Mouse (Mus musculus) cerebellum, adult 11 months (tissue): Measurements from ENCODE around the gene Gm48551.

ENCODE experiments used
- DNase-seq: peaks from one replicate; pipeline ENCODE4 v3.0.0; 2022

The Gm48551 gene

DNA sequence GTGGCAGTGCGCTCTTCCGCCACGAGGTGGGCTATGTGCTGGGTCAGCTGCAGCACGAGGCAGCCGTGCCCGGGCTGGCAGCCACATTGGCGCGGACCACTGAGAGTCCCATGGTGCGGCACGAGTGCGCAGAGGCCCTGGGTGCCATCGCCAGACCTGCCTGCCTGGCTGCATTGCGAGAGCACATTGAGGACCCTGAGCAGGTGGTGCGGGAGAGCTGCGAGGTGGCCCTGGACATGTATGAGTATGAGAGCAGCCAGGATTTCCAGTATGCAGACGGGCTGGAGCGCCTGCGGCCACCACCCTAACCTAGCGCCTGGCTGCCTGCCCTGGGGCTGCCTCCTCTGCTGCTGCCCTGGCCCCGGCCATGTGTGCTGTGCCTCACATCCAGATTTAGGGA, 3.5 kb downstream of the Gm48551 start:
- DNase-seq = no peak

- DNase-seq = no peak
These were observed 4.3 kb downstream of the Gm48551 start, which contains the start of gene Gm48552 for GRCm38 (mm10) chr10:81388505-81389055. Gene Gm48552, plus strand, starts transcription at chr10:81389005.

DNA sequence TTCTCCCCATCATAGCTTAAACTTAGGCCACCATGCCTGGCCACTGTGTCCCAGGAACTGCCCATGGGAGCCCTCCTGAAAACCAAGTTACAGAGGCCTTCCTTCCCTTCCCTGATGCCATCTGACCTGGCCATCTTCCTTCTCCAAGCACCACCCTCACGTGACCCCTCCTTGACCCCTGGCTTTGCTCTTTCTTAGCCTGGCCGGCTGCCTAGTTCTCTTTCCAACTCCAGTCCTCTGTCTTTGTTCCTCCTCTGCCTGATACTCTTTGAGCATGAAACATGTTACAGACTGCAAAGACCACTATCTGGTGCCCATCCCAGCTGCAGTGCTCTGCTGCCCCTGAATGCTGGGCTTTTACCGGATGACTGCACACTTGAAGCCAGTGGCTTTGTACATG, 5.1 kb downstream of the Gm48551 start:
- DNase-seq = no peak

- DNase-seq = peak; percentile 74
These were observed 5.8 kb downstream of the Gm48551 start for GRCm38 (mm10) chr10:81389801-81390677.

- DNase-seq = no peak
These were observed 6.4 kb downstream of the Gm48551 start for GRCm38 (mm10) chr10:81390678-81390965.

DNA sequence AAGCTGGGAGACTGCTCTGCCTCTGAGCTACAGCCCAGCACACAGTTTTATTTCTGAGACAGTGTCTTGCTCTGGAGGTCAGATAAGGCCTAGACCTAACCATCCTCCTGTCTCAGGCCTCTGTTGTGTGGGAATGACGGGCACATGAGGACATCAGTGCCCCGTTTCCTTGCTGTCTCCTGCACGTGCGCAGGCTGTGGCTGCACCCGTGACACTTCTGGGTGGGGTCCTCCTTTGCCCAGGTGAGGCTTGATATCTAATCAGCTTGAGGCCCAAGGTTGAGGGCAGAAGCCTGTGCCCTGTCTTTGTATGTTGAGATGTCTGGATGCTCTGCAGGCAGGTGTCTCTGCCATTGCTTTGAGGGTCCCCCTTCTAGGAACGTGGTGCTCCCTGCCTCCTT, 8.0 kb downstream of the Gm48551 start:
- DNase-seq = no peak

DNA sequence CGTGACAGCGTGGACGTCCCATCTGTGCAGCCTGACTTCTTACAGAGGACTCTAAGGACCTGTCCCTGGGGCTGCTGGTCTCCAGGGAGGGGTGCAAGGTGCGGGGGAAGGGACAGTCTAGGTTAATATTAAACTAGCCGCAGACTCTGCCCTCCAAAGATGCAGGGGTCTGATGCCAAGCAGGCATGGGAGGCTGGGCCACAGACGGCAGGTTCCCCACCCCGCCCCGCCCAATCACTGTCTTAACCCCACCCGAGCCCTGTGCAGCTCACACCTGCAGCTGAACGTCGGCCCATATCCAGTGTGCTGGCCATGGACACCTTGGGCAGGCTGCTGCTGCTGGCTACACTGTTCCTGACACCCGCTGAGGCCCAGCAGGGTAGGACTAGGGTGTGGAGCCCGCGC, 8.5 kb downstream of the Gm48551 start, which contains the start of gene Smim24:
TSS of gene Smim24 (plus strand) at position 271 of the 405 bp plus-strand sequence.
- no peak for DNase-seq

GRCm38 (mm10) chr10:81393456-81394063, 9.3 kb downstream of the Gm48551 start:
- DNase-seq = no peak

- peak; percentile 73 for DNase-seq
These were observed 10.9 kb downstream of the Gm48551 start for GRCm38 (mm10) chr10:81395127-81395526.

DNA sequence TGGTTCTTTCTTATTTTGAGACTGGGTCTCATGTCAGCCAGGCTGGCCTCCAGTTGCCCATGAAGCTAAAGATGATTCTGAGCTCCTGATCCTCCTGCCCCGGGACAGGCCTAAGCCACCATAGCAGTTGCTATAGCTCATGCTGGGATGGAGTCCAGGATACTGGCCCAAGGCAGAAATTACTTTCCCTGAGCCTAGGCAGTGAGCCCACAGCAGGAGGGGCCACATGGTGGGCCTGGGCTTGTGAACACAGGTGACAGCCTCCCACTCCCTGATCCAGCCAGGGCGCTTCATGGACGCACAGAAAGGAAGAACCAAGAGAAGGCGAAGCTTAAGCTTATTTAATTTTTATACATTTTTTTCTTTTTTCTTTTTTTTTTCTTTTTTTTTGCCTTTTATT, 11.6 kb downstream of the Gm48551 start:
- DNase-seq = no peak

- no peak for DNase-seq
These were observed 12.5 kb downstream of the Gm48551 start for GRCm38 (mm10) chr10:81396749-81397148.

DNA sequence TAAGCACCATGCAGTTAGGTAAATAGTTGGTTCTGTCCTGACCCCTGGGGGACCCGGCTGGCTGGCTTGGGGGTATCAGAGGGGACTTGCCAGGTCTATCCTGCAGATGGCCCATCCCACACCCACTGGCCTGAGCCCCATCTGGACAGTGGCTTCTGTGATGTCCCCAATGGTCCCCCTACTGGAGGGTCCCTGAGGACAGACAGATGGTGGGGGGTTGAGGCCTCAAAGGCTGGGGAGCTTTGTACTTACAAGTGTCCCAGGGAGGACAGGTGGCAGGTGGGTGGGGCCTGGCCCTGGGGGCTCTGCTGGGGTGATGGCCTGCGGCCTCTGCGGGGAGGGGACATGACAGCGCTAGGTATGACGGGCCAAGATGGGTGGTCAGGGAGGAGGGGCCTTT, 15.0 kb downstream of the Gm48551 start:
- no peak for DNase-seq

DNA sequence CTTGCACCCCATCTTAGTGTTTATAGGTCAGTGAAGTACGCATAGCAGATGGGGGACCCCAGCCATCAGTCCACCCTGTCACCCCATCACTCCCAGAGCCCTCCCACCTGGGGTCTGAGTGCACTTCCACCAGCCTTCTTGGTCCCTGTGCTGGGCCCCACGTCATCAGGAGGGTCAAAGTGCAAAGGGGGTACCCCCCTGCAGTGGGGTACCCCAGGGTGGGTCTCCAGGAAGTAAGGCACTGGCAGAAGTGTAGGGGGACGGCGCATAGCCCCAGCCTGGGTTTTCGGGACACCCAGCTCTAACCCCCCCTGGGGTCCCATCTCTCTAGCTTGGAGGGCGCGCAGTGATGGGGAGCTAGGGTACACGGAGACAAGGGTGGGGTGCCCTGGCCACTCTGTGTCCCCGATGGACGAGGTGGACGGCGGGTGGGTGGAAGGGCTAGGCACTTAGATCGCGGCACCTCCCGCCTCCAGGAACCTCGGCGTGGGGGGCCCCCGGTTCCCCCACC, 15.6 kb downstream of the Gm48551 start:
- no peak for DNase-seq

GRCm38 (mm10) chr10:81400371-81401204, 16.3 kb downstream of the Gm48551 start:
- peak; percentile 88 for DNase-seq

DNA sequence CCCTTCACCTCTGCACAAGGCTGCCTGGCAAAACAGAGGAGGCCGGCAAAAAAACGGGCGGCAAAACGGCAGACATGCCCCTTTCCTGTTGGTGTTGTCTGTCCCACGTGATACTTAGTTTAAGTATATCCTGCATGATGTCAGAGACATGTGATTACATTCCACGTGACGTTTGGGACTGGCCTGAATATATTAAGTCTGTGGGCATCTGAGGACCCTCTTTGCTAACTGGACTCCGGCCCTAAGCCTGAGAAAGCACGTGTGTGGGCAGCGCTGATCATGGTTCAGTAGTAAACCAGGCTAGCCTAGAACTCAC, 16.9 kb downstream of the Gm48551 start:
- no peak for DNase-seq

DNA sequence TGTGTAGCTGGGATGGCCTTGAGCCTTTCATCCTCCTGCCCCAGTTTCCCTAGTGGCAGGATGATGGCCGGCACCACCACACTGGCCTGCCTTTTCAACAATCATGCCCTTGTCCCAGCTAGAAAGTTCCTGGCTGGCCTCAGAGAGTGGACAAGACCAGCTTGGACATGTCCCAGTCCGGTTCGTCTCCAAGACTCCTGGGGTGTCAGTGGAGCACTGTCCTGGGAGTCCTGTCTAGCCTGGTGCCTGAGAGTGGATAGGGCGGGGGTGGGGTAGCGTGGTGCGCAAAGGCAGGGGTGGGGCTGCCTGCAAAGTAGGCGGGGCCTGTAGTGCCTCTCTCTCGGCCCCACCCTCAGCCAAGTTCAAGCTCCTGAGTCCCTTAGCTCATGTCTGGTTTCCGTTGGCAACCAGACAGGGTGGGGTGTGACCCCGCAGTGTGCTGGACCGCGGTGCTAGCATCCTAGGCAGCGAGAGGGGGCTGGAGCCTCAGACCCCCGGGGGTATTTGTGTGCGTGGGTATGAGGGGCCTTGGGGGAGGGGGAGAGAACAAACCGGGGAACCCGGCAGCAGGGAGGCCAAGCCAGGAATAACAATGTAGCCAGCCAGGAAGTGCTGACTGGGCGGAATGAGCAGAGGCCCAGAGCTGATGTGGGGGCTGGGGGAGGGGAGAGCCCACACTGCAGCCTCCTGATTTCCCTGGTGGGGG, 17.4 kb downstream of the Gm48551 start:
- DNase-seq = peak; percentile 61

DNA sequence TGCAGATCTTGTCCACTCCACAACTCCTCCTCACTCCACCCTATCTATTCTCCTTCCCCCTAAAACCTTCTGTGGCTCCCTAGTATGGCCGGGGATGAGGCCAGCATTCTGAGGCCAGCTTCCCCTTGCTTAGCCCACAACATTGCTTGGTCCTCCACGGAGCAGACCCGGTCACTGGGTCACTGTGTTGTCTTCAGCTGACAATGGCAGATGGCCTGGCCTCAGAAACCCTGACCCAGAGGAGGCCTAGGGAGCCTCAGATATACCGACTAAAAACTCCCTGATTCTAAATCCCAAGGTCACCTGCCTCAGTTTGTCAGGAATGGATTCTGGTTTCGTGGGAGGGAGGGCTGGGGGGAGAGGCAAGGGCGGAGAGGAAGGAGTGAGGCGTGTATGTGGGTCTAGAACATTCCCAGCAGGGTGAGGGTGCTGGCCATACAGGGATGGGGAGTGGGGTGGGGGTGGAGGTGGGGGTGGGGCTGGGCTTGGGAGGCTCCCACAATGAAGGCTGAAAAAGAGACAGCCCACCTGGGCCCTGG, 18.0 kb downstream of the Gm48551 start:
- peak; percentile 43 for DNase-seq

DNA sequence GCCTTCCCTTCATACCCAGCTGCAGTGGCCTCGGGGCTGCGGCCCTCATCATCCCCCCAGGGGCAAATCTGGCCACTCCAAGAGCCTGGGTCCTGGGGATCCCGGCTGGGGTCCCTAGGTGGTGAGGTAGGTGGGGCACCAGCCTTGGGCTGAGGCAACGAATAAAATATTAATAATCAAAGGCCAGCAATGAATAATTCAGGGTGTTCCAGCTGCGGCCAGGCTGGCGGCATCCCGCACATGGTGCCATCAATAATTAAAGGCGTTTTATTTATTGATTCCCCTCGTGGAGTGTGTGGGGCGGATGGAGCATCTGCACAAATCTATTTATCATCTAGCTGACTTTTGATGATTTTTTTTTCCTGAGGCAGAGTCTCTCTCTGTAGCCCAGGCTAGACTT, 19.2 kb downstream of the Gm48551 start:
- DNase-seq = peak; percentile 34

DNA sequence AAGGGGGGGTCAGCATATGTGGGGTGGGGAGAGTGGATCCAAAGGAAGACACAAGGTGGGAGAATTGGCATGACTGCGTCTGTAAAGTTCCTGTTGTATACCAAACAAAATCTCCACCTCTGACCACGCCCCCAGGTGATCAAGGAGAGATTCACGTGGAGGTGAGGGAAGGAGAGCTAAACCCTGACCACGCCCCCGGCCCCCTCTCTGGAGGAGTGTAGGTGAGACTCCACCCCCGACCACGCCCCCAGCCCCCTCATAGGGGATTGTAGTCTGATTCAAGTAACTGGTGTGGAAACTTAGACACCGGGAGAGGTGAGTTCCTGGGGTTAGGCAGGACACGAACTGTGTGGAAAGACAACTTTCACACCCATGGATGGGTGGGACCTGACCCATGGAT, 19.8 kb downstream of the Gm48551 start:
- peak; percentile 39 for DNase-seq

DNA sequence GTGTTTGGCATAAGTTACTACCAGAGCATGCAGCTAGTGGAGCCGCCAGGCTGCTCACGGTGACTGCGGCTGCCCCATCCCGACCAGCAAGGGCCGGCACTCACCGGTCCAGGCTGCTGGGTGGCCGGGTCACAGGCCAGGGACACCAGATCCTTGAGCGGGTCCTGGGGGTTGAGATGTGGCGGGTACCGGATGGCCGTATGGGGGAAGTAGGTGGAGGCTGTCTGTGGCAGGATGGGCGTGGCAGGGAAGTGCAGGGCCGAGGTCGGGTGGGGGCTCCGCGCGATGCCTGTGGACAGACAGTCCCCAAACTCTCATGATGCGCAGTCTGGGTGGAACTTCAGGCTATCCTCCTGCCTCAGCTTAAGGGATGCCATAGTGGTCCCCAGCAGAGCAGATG, 20.5 kb downstream of the Gm48551 start:
- DNase-seq = peak; percentile 38

DNA sequence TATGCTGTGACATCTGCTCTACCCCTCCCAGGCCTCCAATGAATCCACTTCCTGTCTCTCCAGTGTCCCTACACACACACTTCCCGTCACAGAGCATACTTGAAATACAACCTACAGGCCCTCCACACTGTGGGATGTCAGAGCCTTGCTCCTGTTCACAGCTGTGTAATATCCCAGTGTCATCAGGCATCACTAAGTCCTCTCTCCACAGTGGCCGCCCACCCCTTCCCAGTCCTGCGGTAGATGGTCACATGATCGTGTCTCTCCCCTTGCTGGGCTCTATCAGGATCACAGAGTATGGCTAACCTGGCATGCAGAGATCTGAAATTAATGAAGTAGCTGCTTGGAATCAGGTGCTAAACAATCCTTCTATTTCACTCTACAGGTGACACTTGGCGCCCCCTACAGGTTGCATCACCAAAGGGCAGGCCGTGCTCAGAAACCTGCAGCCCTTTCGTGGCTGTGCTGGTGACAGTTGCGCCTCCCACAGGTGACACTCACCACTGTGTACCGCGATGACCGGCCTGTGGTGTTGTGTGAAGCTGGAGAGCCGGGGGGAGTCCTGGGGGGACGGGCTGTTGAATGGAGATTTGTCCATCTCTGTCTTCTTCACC, 21.4 kb downstream of the Gm48551 start:
- peak; percentile 82 for DNase-seq
